Mouse (Mus musculus): ENCODE data around the gene Kif2c.

DNA sequence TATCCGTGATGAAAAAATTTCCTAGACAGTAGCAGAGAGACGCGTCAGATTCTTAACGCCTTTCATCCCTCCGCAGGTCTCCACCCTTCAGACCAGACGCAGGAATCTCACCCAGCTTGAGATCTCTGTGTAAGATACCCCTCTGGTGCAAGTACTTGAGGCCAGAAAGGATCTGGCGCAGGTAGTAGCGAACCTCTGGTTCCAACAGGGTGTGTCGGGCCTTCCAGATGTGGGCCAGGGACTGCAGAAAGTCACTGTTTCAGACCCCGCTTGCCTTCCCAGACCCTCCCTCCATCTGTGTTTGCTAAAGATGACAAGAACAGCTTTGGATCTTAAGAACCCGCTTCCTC is 49.7 kb downstream of the Kif2c start:
- TF ChIP-seq CTCF (IDR thresholded peaks at IDR 0.05; ENCODE audit: insufficient read depth, low read depth, low read length) (no peak), POLR2A (IDR thresholded peaks at IDR 0.05; ENCODE audit: insufficient read depth, low read depth, low read length) (no peak)
